Mouse (Mus musculus): ENCODE results near the gene Msantd1. TPM values are rescaled to one million over a fixed set of nuclear protein-coding genes. Genes with fewer than 3 reads are reported as not detected.

Gene Msantd1
- polyA plus RNA-seq, 1 experiment from 2014 or later = 0.58 TPM

DNA sequence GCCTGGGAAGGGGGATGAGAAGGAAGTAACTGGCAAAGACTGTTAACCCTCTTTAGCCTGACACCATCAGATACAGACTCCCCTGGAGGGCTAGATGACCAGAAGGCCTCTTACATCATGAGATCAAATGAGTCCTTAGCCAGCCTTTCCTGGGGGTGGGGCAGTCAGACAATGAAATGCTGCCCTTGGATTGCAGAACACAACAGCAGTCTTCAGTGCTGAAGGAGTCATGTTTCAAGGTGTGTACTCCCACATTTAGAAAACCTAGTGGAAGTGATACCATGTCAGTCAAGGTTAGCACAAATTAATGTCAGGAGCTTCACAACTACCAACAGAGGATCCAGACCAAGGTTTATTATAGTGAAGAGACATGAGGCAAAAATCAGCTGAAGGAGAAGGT lies 5.4 kb upstream of the Msantd1 start:
- peaks cover 79% of the 10 kb centered on the region for H3K36me3 ChIP-seq (ENCODE audit: control insufficient read depth, insufficient read depth, low read length)
- DNase-seq (ENCODE audit: low spot score) (no peak), ATAC-seq (replicated peaks; ENCODE audit: low FRiP score, low TSS enrichment, low read depth) (no peak)
- no peaks in the 10 kb centered on the region for H3K4me1 ChIP-seq (replicated peaks; ENCODE audit: control insufficient read depth, insufficient read depth, low read length)
- H3K9ac ChIP-seq (ENCODE audit: low read length) = no peak overlapping the region
- no peak overlapping the region for H3K27ac ChIP-seq (ENCODE audit: low read depth)
- H3K4me3 ChIP-seq (ENCODE audit: low read depth, low read length) = no peak overlapping the region
- no peaks in the 10 kb centered on the region for H3K9me3 ChIP-seq (ENCODE audit: control insufficient read depth, low read length)
- no peaks in the 10 kb centered on the region for H3K27me3 ChIP-seq (replicated peaks; ENCODE audit: control insufficient read depth, insufficient read depth, low read length)
- no peak overlapping the region for H3K4me2 ChIP-seq (ENCODE audit: low read length)

DNA sequence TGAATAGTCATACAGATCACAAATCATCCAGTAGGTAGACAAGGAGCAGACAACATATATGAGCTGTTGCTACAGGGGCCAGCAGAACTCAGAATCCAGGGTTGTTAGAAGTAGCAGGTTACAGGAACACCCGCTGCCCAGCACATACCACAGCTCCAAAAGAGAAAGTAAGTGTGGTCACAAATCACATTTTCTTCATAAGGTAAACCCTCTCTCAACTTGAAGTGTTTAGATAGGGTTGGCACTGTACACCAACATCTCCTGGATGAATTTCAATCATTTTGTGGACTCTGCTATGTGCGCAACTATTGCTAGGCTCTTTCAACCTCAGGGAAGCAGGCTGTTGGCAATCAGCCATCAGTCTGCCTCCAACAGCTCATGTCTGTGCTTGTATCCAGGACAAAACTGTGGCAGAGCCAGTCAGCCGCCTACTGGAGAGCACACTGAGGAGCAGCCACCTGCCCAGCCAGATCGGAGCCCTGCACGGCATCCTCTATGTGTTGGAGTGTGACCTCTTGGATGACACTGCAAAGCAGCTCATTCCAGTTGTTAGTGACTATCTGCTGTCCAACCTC lies 4.9 kb upstream of the Msantd1 start:
- peaks cover 78% of the 10 kb centered on the region for H3K36me3 ChIP-seq (ENCODE audit: control insufficient read depth, insufficient read depth, low read length)
- no peak overlapping the region for H3K4me2 ChIP-seq (ENCODE audit: low read length)
- WGBS = 84% methylated on average over 5 of the region's 5 CpGs
- no peak overlapping the region for H3K9ac ChIP-seq (ENCODE audit: low read length)
- 0 out of 2 replicates have a peak, but pooled peaks have one; percentile 19 for ATAC-seq (replicated peaks; ENCODE audit: low FRiP score, low TSS enrichment, low read depth)
- no peak overlapping the region for H3K4me3 ChIP-seq (ENCODE audit: low read depth, low read length)
- no peaks in the 10 kb centered on the region for H3K9me3 ChIP-seq (ENCODE audit: control insufficient read depth, low read length)
- DNase-seq (ENCODE audit: low spot score) = no peak
- no peaks in the 10 kb centered on the region for H3K4me1 ChIP-seq (replicated peaks; ENCODE audit: control insufficient read depth, insufficient read depth, low read length)
- H3K27ac ChIP-seq (ENCODE audit: low read depth) = no peak overlapping the region
- H3K27me3 ChIP-seq (replicated peaks; ENCODE audit: control insufficient read depth, insufficient read depth, low read length) = no peaks in the 10 kb centered on the region

DNA sequence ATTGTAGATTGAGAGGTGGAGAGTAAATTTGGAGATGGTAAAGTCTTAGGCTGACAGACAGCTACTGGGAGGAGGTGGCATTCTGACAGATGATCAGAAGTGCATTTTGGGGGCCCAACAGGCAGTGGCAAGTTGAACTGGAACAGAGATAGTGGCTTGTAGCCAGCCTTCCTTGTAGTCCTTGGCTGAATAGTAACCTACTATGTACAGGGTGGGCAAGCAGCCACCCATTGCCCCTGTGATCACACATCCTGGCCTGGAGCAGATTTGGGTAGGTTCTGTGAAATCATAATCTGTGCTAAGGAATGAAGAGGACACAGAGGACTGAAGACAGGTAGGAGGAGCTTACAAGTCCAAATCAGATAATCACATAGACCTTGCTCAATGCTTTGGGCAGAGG lies 3.4 kb upstream of the Msantd1 start:
- Histone ChIP-seq H3K4me3 (ENCODE audit: low read depth, low read length) (no peak overlapping the region), H3K4me1 (replicated peaks; ENCODE audit: control insufficient read depth, insufficient read depth, low read length) (no peaks in the 10 kb centered on the region), H3K9ac (ENCODE audit: low read length) (no peak overlapping the region), H3K4me2 (ENCODE audit: low read length) (no peak overlapping the region), H3K27me3 (replicated peaks; ENCODE audit: control insufficient read depth, insufficient read depth, low read length) (no peaks in the 10 kb centered on the region), H3K9me3 (ENCODE audit: control insufficient read depth, low read length) (no peaks in the 10 kb centered on the region), H3K27ac (ENCODE audit: low read depth) (no peak overlapping the region), H3K36me3 (ENCODE audit: control insufficient read depth, insufficient read depth, low read length) (peaks cover 74% of the 10 kb centered on the region)
- DNase-seq (ENCODE audit: low spot score) = no peak
- no peak for ATAC-seq (replicated peaks; ENCODE audit: low FRiP score, low TSS enrichment, low read depth)

DNA sequence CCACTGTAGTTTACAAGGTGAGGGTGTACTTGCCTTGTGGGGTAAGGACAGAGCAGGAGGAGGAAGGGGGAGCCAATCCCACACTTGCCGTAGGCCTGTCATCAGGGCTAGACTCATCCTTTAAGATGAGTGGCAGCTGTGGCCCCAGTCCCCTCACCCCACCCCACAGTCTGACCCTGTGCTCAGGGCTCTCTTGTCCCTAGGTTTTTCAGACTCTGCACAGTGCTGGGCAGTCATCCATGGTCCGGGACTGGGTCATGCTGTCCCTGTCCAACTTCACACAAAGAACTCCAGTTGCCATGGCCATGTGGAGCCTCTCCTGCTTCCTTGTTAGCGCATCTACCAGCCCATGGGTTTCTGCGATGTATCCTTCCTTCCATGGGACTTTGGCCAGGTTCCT lies 582 bp upstream of the Msantd1 start:
- Histone ChIP-seq H3K27ac (ENCODE audit: low read depth) (no peak overlapping the region), H3K4me1 (replicated peaks; ENCODE audit: control insufficient read depth, insufficient read depth, low read length) (no peaks in the 10 kb centered on the region), H3K4me3 (ENCODE audit: low read depth, low read length) (no peak overlapping the region), H3K27me3 (replicated peaks; ENCODE audit: control insufficient read depth, insufficient read depth, low read length) (no peaks in the 10 kb centered on the region), H3K4me2 (ENCODE audit: low read length) (no peak overlapping the region), H3K9me3 (ENCODE audit: control insufficient read depth, low read length) (no peaks in the 10 kb centered on the region), H3K9ac (ENCODE audit: low read length) (no peak overlapping the region), H3K36me3 (ENCODE audit: control insufficient read depth, insufficient read depth, low read length) (peaks cover 62% of the 10 kb centered on the region)
- ATAC-seq (replicated peaks; ENCODE audit: low FRiP score, low TSS enrichment, low read depth) (no peak), DNase-seq (ENCODE audit: low spot score) (no peak)
- WGBS = 91% methylated on average over 4 of the region's 4 CpGs

DNA sequence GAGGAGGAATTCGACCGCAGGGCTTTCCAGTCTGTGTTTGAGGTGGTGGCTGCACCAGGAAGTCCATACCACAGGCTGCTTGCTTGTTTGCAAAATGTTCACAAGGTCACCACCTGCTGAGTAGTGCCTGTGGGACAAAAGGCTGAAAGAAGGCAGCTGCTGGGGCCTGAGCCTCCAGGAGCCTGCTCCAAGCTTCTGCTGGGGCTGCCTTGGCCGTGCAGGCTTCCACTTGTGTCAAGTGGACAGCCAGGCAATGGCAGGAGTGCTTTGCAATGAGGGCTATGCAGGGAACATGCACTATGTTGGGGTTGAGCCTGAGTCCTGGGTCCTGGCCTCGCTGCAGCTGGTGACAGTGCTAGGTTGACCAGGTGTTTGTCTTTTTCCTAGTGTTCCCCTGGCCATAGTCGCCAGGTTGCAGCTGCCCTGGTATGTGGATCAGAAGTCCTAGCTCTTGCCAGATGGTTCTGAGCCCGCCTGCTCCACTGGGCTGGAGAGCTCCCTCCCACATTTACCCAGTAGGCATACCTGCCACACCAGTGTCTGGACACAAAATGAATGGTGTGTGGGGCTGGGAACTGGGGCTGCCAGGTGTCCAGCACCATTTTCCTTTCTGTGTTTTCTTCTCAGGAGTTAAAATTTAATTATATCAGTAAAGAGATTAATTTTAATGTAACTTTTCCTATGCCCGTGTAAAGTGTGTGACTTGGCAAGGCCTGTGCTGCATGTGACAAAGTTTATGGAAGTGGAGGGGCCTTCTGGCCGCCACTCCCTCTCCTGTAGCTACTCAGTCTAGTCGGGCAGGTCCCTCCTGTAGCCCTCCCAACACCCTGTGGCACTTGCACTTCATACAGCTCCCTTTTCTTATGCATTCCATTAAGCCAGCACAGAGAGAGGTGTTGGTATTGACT lies 1.2 kb downstream of the Msantd1 start:
- no peak overlapping the region for H3K4me3 ChIP-seq (ENCODE audit: low read depth, low read length)
- no peaks in the 10 kb centered on the region for H3K27me3 ChIP-seq (replicated peaks; ENCODE audit: control insufficient read depth, insufficient read depth, low read length)
- peaks cover 52% of the 10 kb centered on the region for H3K36me3 ChIP-seq (ENCODE audit: control insufficient read depth, insufficient read depth, low read length)
- no peak overlapping the region for H3K4me2 ChIP-seq (ENCODE audit: low read length)
- ATAC-seq (replicated peaks; ENCODE audit: low FRiP score, low TSS enrichment, low read depth) = no peak
- no peak for DNase-seq (ENCODE audit: low spot score)
- no peak overlapping the region for H3K27ac ChIP-seq (ENCODE audit: low read depth)
- H3K9me3 ChIP-seq (ENCODE audit: control insufficient read depth, low read length) = no peaks in the 10 kb centered on the region
- H3K4me1 ChIP-seq (replicated peaks; ENCODE audit: control insufficient read depth, insufficient read depth, low read length) = no peaks in the 10 kb centered on the region
- WGBS = 74% methylated on average over 9 of the region's 9 CpGs
- no peak overlapping the region for H3K9ac ChIP-seq (ENCODE audit: low read length)

DNA sequence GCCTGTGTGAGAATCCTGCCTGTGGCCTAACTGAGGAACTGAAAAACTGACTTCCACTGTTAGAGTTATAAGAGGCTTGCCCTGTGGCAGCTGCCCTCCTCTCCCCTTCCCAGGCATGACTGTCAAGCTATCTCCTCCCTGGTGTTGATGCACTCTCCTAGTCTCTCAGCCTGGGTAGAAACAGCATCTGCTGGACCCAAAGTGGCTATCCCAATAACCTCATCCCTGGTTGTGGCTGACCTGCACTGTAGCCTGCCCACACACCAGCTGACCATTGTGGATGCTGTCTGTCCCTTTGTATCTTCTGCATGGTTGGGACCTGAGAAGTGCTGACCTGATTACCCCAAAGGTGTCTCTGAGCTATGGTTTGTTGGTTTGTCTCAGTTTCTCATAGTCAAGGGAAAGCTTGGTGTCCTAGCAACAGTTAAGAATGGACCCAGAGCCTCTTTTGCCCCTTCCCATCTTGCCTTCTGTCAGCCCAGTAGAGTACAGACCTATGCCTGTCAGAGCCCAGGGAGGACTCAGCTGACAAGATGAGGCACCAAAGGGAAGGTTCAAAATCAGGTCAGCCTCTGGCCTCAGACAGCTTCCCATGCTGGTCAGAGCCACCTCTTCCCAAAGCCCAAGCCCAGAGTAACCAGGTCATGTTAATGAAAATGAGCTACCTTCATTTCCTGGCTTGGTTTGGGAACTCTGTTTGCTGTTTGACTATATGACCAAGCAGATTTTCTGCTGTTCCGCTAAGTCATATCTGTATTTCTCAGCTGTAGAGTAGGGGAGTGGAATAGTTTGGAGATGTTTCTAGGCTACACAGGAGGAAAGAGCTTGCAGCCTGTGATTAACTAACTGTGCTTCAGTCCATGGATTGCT lies 2.1 kb downstream of the Msantd1 start:
- Histone ChIP-seq H3K9ac (ENCODE audit: low read length) (no peak overlapping the region), H3K9me3 (ENCODE audit: control insufficient read depth, low read length) (no peaks in the 10 kb centered on the region), H3K27ac (ENCODE audit: low read depth) (no peak overlapping the region), H3K4me1 (replicated peaks; ENCODE audit: control insufficient read depth, insufficient read depth, low read length) (no peaks in the 10 kb centered on the region), H3K4me2 (ENCODE audit: low read length) (no peak overlapping the region), H3K4me3 (ENCODE audit: low read depth, low read length) (no peak overlapping the region), H3K36me3 (ENCODE audit: control insufficient read depth, insufficient read depth, low read length) (peaks cover 47% of the 10 kb centered on the region), H3K27me3 (replicated peaks; ENCODE audit: control insufficient read depth, insufficient read depth, low read length) (no peaks in the 10 kb centered on the region)
- ATAC-seq (replicated peaks; ENCODE audit: low FRiP score, low TSS enrichment, low read depth) (no peak), DNase-seq (ENCODE audit: low spot score) (no peak)
- 97% methylated on average over 1 of the region's 1 CpGs for WGBS

DNA sequence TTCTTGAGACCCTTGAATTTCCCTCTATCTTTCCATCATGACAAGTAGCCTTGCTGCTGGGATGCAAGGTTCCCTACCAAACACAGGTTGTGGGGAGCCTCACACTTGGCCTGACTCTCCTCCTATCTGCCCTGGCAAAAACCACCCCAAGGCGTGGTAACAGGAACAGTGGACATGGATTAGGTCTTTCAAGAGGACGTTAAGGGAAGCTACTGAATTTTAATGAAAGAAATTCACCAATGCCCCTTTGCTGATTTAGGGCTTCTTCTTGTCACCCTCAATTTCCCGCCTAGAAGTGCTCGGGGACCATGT lies 2.6 kb downstream of the Msantd1 start:
- no peak for DNase-seq (ENCODE audit: low spot score)
- no peak overlapping the region for H3K27ac ChIP-seq (ENCODE audit: low read depth)
- H3K27me3 ChIP-seq (replicated peaks; ENCODE audit: control insufficient read depth, insufficient read depth, low read length) = no peaks in the 10 kb centered on the region
- H3K9ac ChIP-seq (ENCODE audit: low read length) = no peak overlapping the region
- no peaks in the 10 kb centered on the region for H3K4me1 ChIP-seq (replicated peaks; ENCODE audit: control insufficient read depth, insufficient read depth, low read length)
- H3K36me3 ChIP-seq (ENCODE audit: control insufficient read depth, insufficient read depth, low read length) = peaks cover 41% of the 10 kb centered on the region
- no peak for ATAC-seq (replicated peaks; ENCODE audit: low FRiP score, low TSS enrichment, low read depth)
- no peak overlapping the region for H3K4me2 ChIP-seq (ENCODE audit: low read length)
- H3K9me3 ChIP-seq (ENCODE audit: control insufficient read depth, low read length) = no peaks in the 10 kb centered on the region
- 84% methylated on average over 4 of the region's 4 CpGs for WGBS
- no peak overlapping the region for H3K4me3 ChIP-seq (ENCODE audit: low read depth, low read length)

DNA sequence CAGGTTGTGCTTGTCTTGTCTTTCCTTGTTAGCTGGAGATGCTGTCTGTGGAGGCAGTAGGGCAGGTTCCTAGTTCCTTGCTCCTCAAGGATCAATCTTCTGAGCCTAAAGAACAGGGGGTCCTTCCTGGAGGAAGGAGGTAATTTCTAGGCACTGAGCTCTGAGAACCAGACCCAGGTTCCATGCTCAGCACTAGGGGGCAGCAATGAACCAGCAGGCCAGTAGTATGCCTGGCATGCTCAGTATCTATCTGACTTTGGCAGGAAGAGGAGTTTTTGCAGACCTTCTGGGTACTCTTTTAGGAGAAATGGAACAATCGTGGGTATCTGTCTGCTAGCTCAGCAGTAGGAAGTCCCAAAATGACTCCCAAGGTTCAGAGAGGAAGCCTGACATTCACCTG lies 8.0 kb downstream of the Msantd1 start:
- no peak overlapping the region for H3K9ac ChIP-seq (ENCODE audit: low read length)
- no peaks in the 10 kb centered on the region for H3K36me3 ChIP-seq (ENCODE audit: control insufficient read depth, insufficient read depth, low read length)
- H3K4me3 ChIP-seq (ENCODE audit: low read depth, low read length) = no peak overlapping the region
- DNase-seq (ENCODE audit: low spot score) (peak; percentile 81), ATAC-seq (replicated peaks; ENCODE audit: low FRiP score, low TSS enrichment, low read depth) (0 out of 2 replicates have a peak, but pooled peaks have one; percentile 69)
- H3K27ac ChIP-seq (ENCODE audit: low read depth) = no peak overlapping the region
- 0 out of 2 replicates have a peak, but pooled peaks cover 2% of the 10 kb centered on the region for H3K4me1 ChIP-seq (replicated peaks; ENCODE audit: control insufficient read depth, insufficient read depth, low read length)
- H3K27me3 ChIP-seq (replicated peaks; ENCODE audit: control insufficient read depth, insufficient read depth, low read length) = no peaks in the 10 kb centered on the region
- WGBS = 5% methylated on average over 1 of the region's 1 CpGs
- H3K9me3 ChIP-seq (ENCODE audit: control insufficient read depth, low read length) = no peaks in the 10 kb centered on the region
- H3K4me2 ChIP-seq (ENCODE audit: low read length) = no peak overlapping the region

Data from intestine, embryonic 14.5 days (tissue).